Mouse (Mus musculus) stomach, postnatal 0 days (tissue): ENCODE data around the gene Atp5h. TPM values are rescaled to one million over a fixed set of nuclear protein-coding genes. Genes with fewer than 3 reads are reported as not detected.
"Not testable (repeated sequence)": the region's sequence is repeated elsewhere in the genome, so short reads cannot be mapped to it uniquely, and the experiment has no call there.

Experiments used
- ATAC-seq: fragments of 200-750 bp; cut with Nextera tagmentation; 2 replicates; pipeline ENCODE4 v1.8.0; 2017; ENCODE audit not compliant: low FRiP score, low TSS enrichment
- DNase-seq: peaks from one replicate; pipeline ENCODE4 v3.0.0-alpha.2; 2016; ENCODE audit warnings: low spot score
- H3K27ac ChIP-seq: fragments of 300-500 bp; sonication (generic); replicated peaks from 2 replicates; pipeline ENCODE4 v1.5.1; 2014; ENCODE audit warnings: mild to moderate bottlenecking, control low read depth
- H3K27me3 ChIP-seq: fragments of 300-500 bp; sonication (generic); 2 replicates; pipeline ENCODE4 v1.6.1; 2014; ENCODE audit warnings: low read length; ENCODE audit not compliant: control insufficient read depth, insufficient read depth
- H3K36me3 ChIP-seq: fragments of 300-500 bp; sonication (generic); 2 replicates; pipeline ENCODE4 v1.6.1; 2014; ENCODE audit warnings: low read length, mixed read lengths; ENCODE audit not compliant: control insufficient read depth, insufficient read depth
- H3K4me1 ChIP-seq: fragments of 300-500 bp; sonication (generic); replicated peaks from 2 replicates; pipeline ENCODE4 v1.6.1; 2014; ENCODE audit warnings: antibody characterized with exemption; ENCODE audit not compliant: control insufficient read depth, insufficient read depth
- H3K4me2 ChIP-seq: fragments of 300-500 bp; sonication (generic); replicated peaks from 2 replicates; pipeline ENCODE4 v1.6.1; 2014; ENCODE audit warnings: low read depth, mild to moderate bottlenecking, control low read depth, moderate library complexity
- H3K4me3 ChIP-seq: fragments of 300-500 bp; sonication (generic); 2 replicates; pipeline ENCODE4 v1.5.1; 2014; ENCODE audit warnings: low read depth, low read length, control low read depth
- H3K9ac ChIP-seq: fragments of 300-500 bp; sonication (generic); 2 replicates; pipeline ENCODE4 v1.6.1; 2014; ENCODE audit warnings: mild to moderate bottlenecking, low read length, control low read depth, mixed read lengths
- H3K9me3 ChIP-seq: fragments of 300-500 bp; sonication (generic); 2 replicates; pipeline ENCODE4 v1.6.1; 2016; ENCODE audit warnings: low read length; ENCODE audit not compliant: control insufficient read depth
- CTCF ChIP-seq: IDR thresholded peaks from 2 replicates; pipeline ENCODE4 v1.5.1; 2016; ENCODE audit warnings: antibody characterized with exemption, low read depth, mild to moderate bottlenecking, moderate library complexity
- EP300 ChIP-seq: optimal IDR thresholded peaks from 2 replicates; pipeline ENCODE3; 2016; ENCODE audit warnings: antibody characterized with exemption
- WGBS: fragments of 180-500 bp; shearing (Covaris S2); extraction: QIAGEN DNeasy Blood & Tissue Kit; methylation state at CpG from one replicate; pipeline ENCODE4 v1.1.7; 2014; 5-methylcytosine and 5-hydroxymethylcytosine counted together
- polyA plus RNA-seq: library from polyadenylated mRNA; unstranded; fragments of >200 nt; fragmentation: Nextera tagmentation; extraction: Ambion mirVana; gene quantifications from 2 replicates; pipeline ENCODE4 v1.2.1, GENCODE M21; 2015

The Atp5h gene
- polyA plus RNA-seq, 1 experiment from 2014 or later, result 916 TPM

- Histone ChIP-seq H3K27me3 (no peaks in the 10 kb centered on the region), H3K4me2 (no peak overlapping the region), H3K4me3 (no peak overlapping the region), H3K27ac (peak overlapping the region; percentile 45; the same call in 1 of the 2 replicates), H3K9ac (no peak overlapping the region), H3K4me1 (no peaks in the 10 kb centered on the region), H3K9me3 (no peaks in the 10 kb centered on the region), H3K36me3 (no peaks in the 10 kb centered on the region)
- no peak for TF ChIP-seq EP300
- TF ChIP-seq CTCF, result no peak
- WGBS, result 49% methylated on average over 5 of the region's 5 CpGs
- DNase-seq (no peak), ATAC-seq (no peak)
These were observed 42.1 kb upstream of the Atp5h start for GRCm38 (mm10) chr11:115461846-115462242.

GRCm38 (mm10) chr11:115460976-115461375 lies 41.2 kb upstream of the Atp5h start:
- 25% methylated on average over 8 of the region's 8 CpGs for WGBS
- Histone ChIP-seq H3K4me2 (no peak overlapping the region), H3K36me3 (no peaks in the 10 kb centered on the region), H3K27ac (no peak overlapping the region), H3K4me3 (no peak overlapping the region), H3K9ac (no peak overlapping the region), H3K4me1 (no peaks in the 10 kb centered on the region), H3K27me3 (no peaks in the 10 kb centered on the region), H3K9me3 (no peaks in the 10 kb centered on the region)
- no peak for ATAC-seq
- DNase-seq, result no peak
- TF ChIP-seq CTCF (no peak), EP300 (no peak)

GRCm38 (mm10) chr11:115457405-115457804 lies 37.6 kb upstream of the Atp5h start:
- no peak for DNase-seq
- Histone ChIP-seq H3K9ac (no peak overlapping the region), H3K4me2 (no peak overlapping the region), H3K4me3 (no peak overlapping the region), H3K27me3 (no peaks in the 10 kb centered on the region), H3K36me3 (no peaks in the 10 kb centered on the region), H3K4me1 (no peaks in the 10 kb centered on the region), H3K27ac (no peak overlapping the region), H3K9me3 (no peaks in the 10 kb centered on the region)
- 38% methylated on average over 6 of the region's 6 CpGs for WGBS
- ATAC-seq, result no peak
- TF ChIP-seq CTCF (no peak), EP300 (no peak)

- H3K9ac ChIP-seq, result no peak overlapping the region
- no peaks in the 10 kb centered on the region for H3K27me3 ChIP-seq
- peak; percentile 51 for ATAC-seq
- H3K4me1 ChIP-seq, result no peaks in the 10 kb centered on the region
- no peak overlapping the region for H3K4me3 ChIP-seq
- no peak for TF ChIP-seq CTCF
- TF ChIP-seq EP300, result no peak
- H3K36me3 ChIP-seq, result no peaks in the 10 kb centered on the region
- no peak overlapping the region for H3K4me2 ChIP-seq
- H3K9me3 ChIP-seq, result no peaks in the 10 kb centered on the region
- DNase-seq, result peak; percentile 52
- H3K27ac ChIP-seq, result no peak overlapping the region
- WGBS, result 70% methylated on average over 4 of the region's 5 CpGs
These were observed 36.4 kb upstream of the Atp5h start for GRCm38 (mm10) chr11:115456182-115456581.

GRCm38 (mm10) chr11:115455619-115456018 lies 35.9 kb upstream of the Atp5h start:
- Histone ChIP-seq H3K4me1 (no peaks in the 10 kb centered on the region), H3K4me2 (no peak overlapping the region), H3K9me3 (no peaks in the 10 kb centered on the region), H3K9ac (no peak overlapping the region), H3K27ac (no peak overlapping the region), H3K27me3 (no peaks in the 10 kb centered on the region), H3K4me3 (no peak overlapping the region), H3K36me3 (no peaks in the 10 kb centered on the region)
- TF ChIP-seq CTCF (peak; percentile 41), EP300 (no peak)
- DNase-seq (no peak), ATAC-seq (no peak)
- WGBS, result 88% methylated on average over 15 of the region's 15 CpGs

- 88% methylated on average over 6 of the region's 6 CpGs for WGBS
These were observed 35.1 kb upstream of the Atp5h start for GRCm38 (mm10) chr11:115454822-115455221.

More at GRCm38 (mm10) chr11:115454822-115455221, 35.1 kb upstream of the Atp5h start:
- H3K4me1 ChIP-seq, H3K9ac ChIP-seq, H3K27me3 ChIP-seq, ATAC-seq, DNase-seq, H3K9me3 ChIP-seq, H3K4me2 ChIP-seq, H3K36me3 ChIP-seq, H3K4me3 ChIP-seq, H3K27ac ChIP-seq: not testable (repeated sequence)
- TF ChIP-seq CTCF, result 0 out of 2 replicates have a peak, but pooled peaks have one; percentile 7
